Mouse (Mus musculus): Measurements from ENCODE around the gene Eomes.

GRCm38 (mm10) chr9:118512681-118513233, 34.7 kb downstream of the Eomes start:
- TF ChIP-seq CTCF (IDR thresholded peaks at IDR 0.05) (no peak), EP300 (IDR thresholded peaks at IDR 0.05) (no peak)

Measured in lung, postnatal 0 days (tissue).